Mouse (Mus musculus) G1E-ER4 (cell line): Measurements from ENCODE around the gene Mef2a. TPM values are rescaled to one million over a fixed set of nuclear protein-coding genes. Genes with fewer than 3 reads are reported as not detected.

ENCODE experiments used
- GATA1 ChIP-seq: IDR thresholded peaks from one replicate; pipeline ENCODE4 v1.8.0; 2012; ENCODE audit warnings: low read length, inconsistent platforms
- polyA plus RNA-seq: library from polyadenylated mRNA; stranded (reverse); fragments of >175 nt; gene quantifications from 2 replicates; pipeline ENCODE4 v1.2.3, GENCODE M21; 2012

Mef2a gene
- polyA plus RNA-seq, 1 experiment = 9.1 TPM

GRCm38 (mm10) chr7:67318697-67319096 is 54.0 kb downstream of the Mef2a start:
- no peak for TF ChIP-seq GATA1

- no peak for TF ChIP-seq GATA1
Measured at GRCm38 (mm10) chr7:67313200-67313599, 59.5 kb downstream of the Mef2a start.

GRCm38 (mm10) chr7:67310151-67310550 is 62.5 kb downstream of the Mef2a start:
- TF ChIP-seq GATA1 = no peak

- TF ChIP-seq GATA1 = no peak
Measured at GRCm38 (mm10) chr7:67308102-67308501, 64.6 kb downstream of the Mef2a start.

GRCm38 (mm10) chr7:67307078-67307477 is 65.6 kb downstream of the Mef2a start:
- no peak for TF ChIP-seq GATA1

GRCm38 (mm10) chr7:67304937-67305336 is 67.7 kb downstream of the Mef2a start:
- no peak for TF ChIP-seq GATA1

GRCm38 (mm10) chr7:67296419-67296818 is 76.2 kb downstream of the Mef2a start:
- peak; percentile 33 for TF ChIP-seq GATA1

- TF ChIP-seq GATA1 = no peak
Measured at GRCm38 (mm10) chr7:67291356-67291755, 81.3 kb downstream of the Mef2a start.

GRCm38 (mm10) chr7:67287456-67287855 is 85.2 kb downstream of the Mef2a start:
- TF ChIP-seq GATA1 = no peak

- TF ChIP-seq GATA1 = no peak
Measured at GRCm38 (mm10) chr7:67283581-67283980, 89.1 kb downstream of the Mef2a start.

- peak; percentile 42 for TF ChIP-seq GATA1
Measured at GRCm38 (mm10) chr7:67259828-67260563, 112.7 kb downstream of the Mef2a start.

GRCm38 (mm10) chr7:67246067-67246466 is 126.6 kb downstream of the Mef2a start:
- TF ChIP-seq GATA1 = no peak

GRCm38 (mm10) chr7:67245255-67245654 is 127.4 kb downstream of the Mef2a start:
- TF ChIP-seq GATA1 = no peak

GRCm38 (mm10) chr7:67243894-67244282 is 128.8 kb downstream of the Mef2a start:
- TF ChIP-seq GATA1 = no peak

- no peak for TF ChIP-seq GATA1
Measured at GRCm38 (mm10) chr7:67243121-67243893, 129.4 kb downstream of the Mef2a start.

- no peak for TF ChIP-seq GATA1
Measured at GRCm38 (mm10) chr7:67241969-67242368, 130.7 kb downstream of the Mef2a start.

- no peak for TF ChIP-seq GATA1
Measured at GRCm38 (mm10) chr7:67237752-67238151, 134.9 kb downstream of the Mef2a start.
